Mouse (Mus musculus) lung, embryonic 16.5 days (tissue): ENCODE measurements around the gene Klhl36. TPM values are rescaled to one million over a fixed set of nuclear protein-coding genes. Genes with fewer than 3 reads are reported as not detected.

ENCODE experiments used
- ATAC-seq: fragments of 200-750 bp; cut with Nextera tagmentation; 2 replicates; pipeline ENCODE4 v1.8.0; 2017; ENCODE audit warnings: low read depth, mild to moderate bottlenecking, moderate library complexity
- H3K27ac ChIP-seq: fragments of 300-500 bp; sonication (generic); 2 replicates; pipeline ENCODE4 v1.5.1; 2014; ENCODE audit warnings: mild to moderate bottlenecking, control low read depth, low read length
- H3K27me3 ChIP-seq: fragments of 300-500 bp; sonication (generic); 2 replicates; pipeline ENCODE4 v1.6.1; 2014; ENCODE audit warnings: low read depth, low read length, mixed read lengths; ENCODE audit not compliant: control insufficient read depth, insufficient read depth
- H3K36me3 ChIP-seq: fragments of 300-500 bp; sonication (generic); 2 replicates; pipeline ENCODE4 v1.6.1; 2014; ENCODE audit warnings: low read length; ENCODE audit not compliant: control insufficient read depth, insufficient read depth
- H3K4me1 ChIP-seq: fragments of 300-500 bp; sonication (generic); replicated peaks from 2 replicates; pipeline ENCODE4 v1.6.1; 2014; ENCODE audit warnings: low read length, mixed read lengths; ENCODE audit not compliant: control insufficient read depth, insufficient read depth
- H3K4me2 ChIP-seq: fragments of 300-500 bp; sonication (generic); 2 replicates; pipeline ENCODE4 v1.6.1; 2014; ENCODE audit warnings: low read depth, low read length, control low read depth
- H3K4me3 ChIP-seq: fragments of 300-500 bp; sonication (generic); 2 replicates; pipeline ENCODE4 v1.5.1; 2014; ENCODE audit warnings: mild to moderate bottlenecking, low read length, control low read depth
- H3K9ac ChIP-seq: fragments of 300-500 bp; sonication (generic); 2 replicates; pipeline ENCODE4 v1.6.1; 2014; ENCODE audit warnings: low read length, control low read depth
- H3K9me3 ChIP-seq: fragments of 300-500 bp; sonication (generic); 2 replicates; pipeline ENCODE4 v1.6.1; 2016; ENCODE audit warnings: low read length; ENCODE audit not compliant: control insufficient read depth
- WGBS: fragments of 180-500 bp; shearing (Covaris S2); extraction: QIAGEN DNeasy Blood & Tissue Kit; methylation state at CpG from one replicate; pipeline ENCODE4 v1.1.7; 2014; 5-methylcytosine and 5-hydroxymethylcytosine counted together
- polyA plus RNA-seq: library from polyadenylated mRNA; unstranded; fragments of >200 nt; fragmentation: Nextera tagmentation; extraction: Ambion mirVana; gene quantifications from 2 replicates; pipeline ENCODE4 v1.2.1, GENCODE M21; 2015

Klhl36 gene
- polyA plus RNA-seq, 1 experiment from 2014 or later, result 15.0 TPM

DNA sequence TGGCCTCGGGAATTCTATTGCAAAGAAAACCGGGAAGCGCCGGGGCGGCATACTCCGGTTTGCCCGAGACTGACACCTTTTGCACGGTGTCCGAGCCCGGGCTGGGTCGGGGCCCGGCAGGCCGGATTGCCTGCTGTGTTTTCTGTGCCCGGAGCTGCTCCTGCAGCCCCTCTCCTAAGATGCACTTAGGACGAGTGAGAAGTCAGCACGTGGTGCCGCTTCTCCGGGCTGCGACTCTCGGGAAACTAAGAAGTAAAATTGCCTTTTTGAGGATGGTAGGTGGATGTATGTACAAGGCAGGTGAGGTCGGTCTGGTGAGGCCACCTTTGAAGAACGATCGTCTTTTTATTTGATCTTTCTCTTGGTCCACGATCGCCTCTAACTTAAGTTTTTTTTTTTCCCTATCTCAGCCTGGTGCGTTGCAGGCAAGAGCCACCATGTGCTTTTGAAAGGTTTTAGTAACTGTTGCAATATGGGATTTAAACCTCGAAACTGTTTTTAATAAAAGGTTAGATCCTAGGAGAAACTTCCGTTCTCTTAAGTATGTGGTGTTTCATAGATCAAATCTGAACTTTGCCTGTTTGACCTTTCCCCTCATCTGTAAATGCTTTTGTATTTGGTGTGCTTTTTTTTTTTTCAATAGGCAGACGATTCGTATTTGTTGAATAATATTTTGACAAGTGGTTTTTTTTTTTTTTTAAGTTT is 49.3 kb downstream of the Klhl36 start:
- H3K9me3 ChIP-seq, result no peaks in the 10 kb centered on the region
- ATAC-seq, result peak; percentile 56
- peak overlapping the region; percentile 91 for H3K4me2 ChIP-seq
- H3K4me3 ChIP-seq, result peak overlapping the region; percentile 71
- H3K4me1 ChIP-seq, result peaks cover 45% of the 10 kb centered on the region
- no peaks in the 10 kb centered on the region; the same call in 1 of the 2 replicates for H3K27me3 ChIP-seq
- H3K27ac ChIP-seq, result peak overlapping the region; percentile 85
- H3K36me3 ChIP-seq, result no peaks in the 10 kb centered on the region
- WGBS, result under 1% methylated on average over 30 of the region's 30 CpGs
- peak overlapping the region; percentile 83 for H3K9ac ChIP-seq

DNA sequence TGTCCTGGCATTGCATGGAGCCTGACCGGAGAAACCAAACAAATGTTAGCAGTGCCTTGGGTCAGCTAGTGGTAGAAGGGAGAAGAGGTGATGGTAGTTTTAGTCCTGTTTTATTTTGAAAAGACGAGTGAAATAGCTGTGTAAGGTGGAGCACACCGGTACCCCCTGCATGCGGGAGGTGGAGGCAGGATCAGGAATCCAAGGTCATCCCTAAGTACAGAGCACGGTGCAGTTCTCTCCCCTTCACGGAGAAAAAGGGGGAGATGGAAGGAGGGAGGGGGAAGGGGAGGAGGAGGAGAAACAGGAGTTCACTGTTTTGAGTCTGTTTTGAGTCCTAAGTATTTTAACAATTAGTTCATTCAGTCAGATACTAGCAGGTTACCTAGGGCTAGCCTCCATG is 50.6 kb downstream of the Klhl36 start:
- H3K9ac ChIP-seq, result no peak overlapping the region; the same call in 1 of the 2 replicates

GRCm38 (mm10) chr8:119913181-119913580 is 51.1 kb downstream of the Klhl36 start:
- no peaks in the 10 kb centered on the region; the same call in 1 of the 2 replicates for H3K27me3 ChIP-seq
- no peaks in the 10 kb centered on the region for H3K9me3 ChIP-seq
- 46% methylated on average over 3 of the region's 3 CpGs for WGBS
- H3K4me1 ChIP-seq, result peaks cover 57% of the 10 kb centered on the region
- ATAC-seq, result no peak
- no peak overlapping the region for H3K9ac ChIP-seq
- peak overlapping the region; percentile 73 for H3K27ac ChIP-seq
- H3K36me3 ChIP-seq, result no peaks in the 10 kb centered on the region
- H3K4me2 ChIP-seq, result peak overlapping the region; percentile 91
- no peak overlapping the region for H3K4me3 ChIP-seq

More for the DNA sequence above, 50.6 kb downstream of the Klhl36 start:
- H3K4me1 ChIP-seq, result peaks cover 57% of the 10 kb centered on the region
- ATAC-seq, result no peak
- no peaks in the 10 kb centered on the region; the same call in 1 of the 2 replicates for H3K27me3 ChIP-seq
- peak overlapping the region; percentile 73; the same call in 1 of the 2 replicates for H3K27ac ChIP-seq
- WGBS, result 41% methylated on average over 6 of the region's 6 CpGs
- H3K4me3 ChIP-seq, result peak overlapping the region; percentile 71; the same call in 1 of the 2 replicates
- peak overlapping the region; percentile 91 for H3K4me2 ChIP-seq
- no peaks in the 10 kb centered on the region for H3K9me3 ChIP-seq
- H3K36me3 ChIP-seq, result no peaks in the 10 kb centered on the region

GRCm38 (mm10) chr8:119914161-119914560 is 52.1 kb downstream of the Klhl36 start:
- H3K4me2 ChIP-seq, result peak overlapping the region; percentile 21; the same call in 1 of the 2 replicates
- peak overlapping the region; percentile 25 for H3K9ac ChIP-seq
- no peaks in the 10 kb centered on the region for H3K36me3 ChIP-seq
- no peak overlapping the region for H3K4me3 ChIP-seq
- H3K27ac ChIP-seq, result peak overlapping the region; percentile 73; the same call in 1 of the 2 replicates
- no peaks in the 10 kb centered on the region; the same call in 1 of the 2 replicates for H3K27me3 ChIP-seq
- peaks cover 57% of the 10 kb centered on the region for H3K4me1 ChIP-seq
- no peaks in the 10 kb centered on the region for H3K9me3 ChIP-seq
- 27% methylated on average over 2 of the region's 2 CpGs for WGBS
- no peak for ATAC-seq

GRCm38 (mm10) chr8:119915298-119915697 is 53.2 kb downstream of the Klhl36 start:
- H3K4me1 ChIP-seq, result peaks cover 51% of the 10 kb centered on the region
- no peaks in the 10 kb centered on the region for H3K9me3 ChIP-seq
- 0 out of 2 replicates have a peak overlapping the region, but pooled peaks have one; percentile 16 for H3K9ac ChIP-seq
- WGBS, result 83% methylated on average over 4 of the region's 4 CpGs
- H3K4me3 ChIP-seq, result no peak overlapping the region
- no peak overlapping the region for H3K27ac ChIP-seq
- no peaks in the 10 kb centered on the region for H3K36me3 ChIP-seq
- H3K27me3 ChIP-seq, result no peaks in the 10 kb centered on the region
- ATAC-seq, result no peak
- 0 out of 2 replicates have a peak overlapping the region, but pooled peaks have one; percentile 10 for H3K4me2 ChIP-seq

GRCm38 (mm10) chr8:119916237-119916892 is 54.3 kb downstream of the Klhl36 start:
- ATAC-seq, result no peak
- Histone ChIP-seq H3K27me3 (no peaks in the 10 kb centered on the region), H3K4me2 (no peak overlapping the region), H3K27ac (no peak overlapping the region), H3K4me3 (no peak overlapping the region), H3K9ac (no peak overlapping the region), H3K9me3 (no peaks in the 10 kb centered on the region), H3K4me1 (peaks cover 50% of the 10 kb centered on the region), H3K36me3 (no peaks in the 10 kb centered on the region)
- WGBS, result 69% methylated on average over 16 of the region's 16 CpGs

GRCm38 (mm10) chr8:119917415-119917814 is 55.3 kb downstream of the Klhl36 start:
- Histone ChIP-seq H3K4me3 (no peak overlapping the region), H3K4me2 (no peak overlapping the region), H3K27ac (no peak overlapping the region), H3K9ac (no peak overlapping the region), H3K27me3 (no peaks in the 10 kb centered on the region), H3K9me3 (no peaks in the 10 kb centered on the region), H3K4me1 (peaks cover 48% of the 10 kb centered on the region), H3K36me3 (no peaks in the 10 kb centered on the region)
- ATAC-seq, result no peak
- WGBS, result 73% methylated on average over 3 of the region's 3 CpGs

DNA sequence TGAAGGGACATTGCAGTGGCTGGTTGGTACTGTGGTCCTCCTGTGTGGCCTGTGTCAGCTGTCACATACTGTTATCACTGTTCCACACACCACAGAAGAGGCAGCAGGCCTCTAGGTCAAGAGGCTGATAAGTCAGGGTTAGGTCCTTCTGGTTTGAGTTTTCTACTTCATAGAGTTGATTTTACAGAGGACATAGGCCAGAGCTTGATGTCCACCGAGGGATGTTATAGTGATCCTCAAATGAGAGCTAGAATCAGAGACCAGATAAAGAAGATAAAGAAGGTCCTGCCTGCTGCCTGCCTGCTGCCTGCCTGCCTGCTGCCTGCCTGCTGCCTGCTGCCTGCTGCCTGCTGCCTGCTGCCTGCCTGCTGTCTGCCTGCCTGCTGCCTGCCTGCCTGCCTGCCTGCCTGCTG is 56.1 kb downstream of the Klhl36 start:
- ATAC-seq, result no peak
- Histone ChIP-seq H3K27ac (no peak overlapping the region), H3K36me3 (no peaks in the 10 kb centered on the region), H3K4me3 (no peak overlapping the region), H3K4me2 (no peak overlapping the region), H3K27me3 (no peaks in the 10 kb centered on the region), H3K9ac (no peak overlapping the region), H3K9me3 (no peaks in the 10 kb centered on the region), H3K4me1 (peaks cover 43% of the 10 kb centered on the region)
- 54% methylated on average over 1 of the region's 1 CpGs for WGBS

DNA sequence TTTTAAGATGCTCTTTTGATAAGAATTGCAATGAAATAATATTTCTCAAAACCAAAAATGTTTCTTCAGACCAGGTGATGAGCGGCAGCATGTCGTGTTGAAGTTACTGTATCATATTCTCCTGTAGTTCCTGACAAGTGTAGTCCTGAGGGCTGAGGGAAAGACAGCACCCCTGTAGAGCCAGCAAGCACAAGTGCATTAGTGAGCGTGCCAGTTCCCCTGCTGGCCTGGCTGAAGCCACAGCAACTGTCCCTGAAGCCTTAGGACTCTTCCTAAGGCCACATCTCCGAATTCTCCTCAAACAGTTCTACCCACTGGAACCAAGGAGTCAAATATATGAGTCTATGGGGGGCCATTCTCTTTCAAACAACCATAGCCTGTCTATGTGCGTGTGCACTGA is 61.2 kb downstream of the Klhl36 start:
- no peaks in the 10 kb centered on the region for H3K36me3 ChIP-seq
- H3K4me2 ChIP-seq, result no peak overlapping the region
- H3K27ac ChIP-seq, result no peak overlapping the region
- H3K9me3 ChIP-seq, result no peaks in the 10 kb centered on the region
- no peaks in the 10 kb centered on the region for H3K27me3 ChIP-seq
- WGBS, result 85% methylated on average over 5 of the region's 5 CpGs
- no peak overlapping the region for H3K4me3 ChIP-seq
- no peak for ATAC-seq
- H3K4me1 ChIP-seq, result peaks cover 5% of the 10 kb centered on the region; the same call in 1 of the 2 replicates
- H3K9ac ChIP-seq, result no peak overlapping the region
